Mouse (Mus musculus) cortical plate, adult 2 months (tissue): Measurements from ENCODE around the gene Aff1.

Experiments
- CTCF ChIP-seq: fragments of 200-500 bp; IDR thresholded peaks from 2 replicates; pipeline ENCODE4 v1.5.1; 2011; ENCODE audit warnings: mild to moderate bottlenecking, control low read depth, low read length; ENCODE audit not compliant: insufficient read depth; ENCODE audit errors: extremely low read depth
- POLR2A ChIP-seq: fragments of 200-500 bp; IDR thresholded peaks from 2 replicates; pipeline ENCODE4 v1.6.1; 2011; ENCODE audit warnings: mild to moderate bottlenecking, low read length, control low read depth; ENCODE audit not compliant: insufficient read depth; ENCODE audit errors: extremely low read depth

- TF ChIP-seq POLR2A, result no peak
- TF ChIP-seq CTCF, result no peak
These were observed 111.2 kb downstream of the Aff1 start for GRCm38 (mm10) chr5:103803386-103803785.
